Mouse (Mus musculus): Measurements from ENCODE around the gene Vasp.

DNA sequence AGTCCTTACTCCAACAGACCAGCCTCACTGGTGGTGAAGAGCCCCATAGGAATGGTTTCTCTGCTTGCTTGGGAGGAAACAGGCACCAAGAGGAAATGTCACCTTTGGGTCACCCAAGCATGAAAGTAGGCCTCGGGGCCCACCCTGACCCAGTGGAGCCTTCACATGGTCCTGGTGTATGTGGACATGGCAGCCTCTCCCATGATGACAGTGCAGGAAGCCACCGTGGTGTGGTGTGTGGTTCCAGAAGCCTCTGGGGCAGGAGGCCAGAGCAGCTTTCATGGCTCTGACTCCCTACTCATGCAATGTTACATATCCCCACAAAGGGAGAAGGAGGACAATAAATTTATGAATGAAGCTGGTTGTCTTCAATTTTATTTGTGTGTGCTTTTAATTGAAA is 24.1 kb downstream of the Vasp start:
- TF ChIP-seq POLR2A (IDR thresholded peaks at IDR 0.05; ENCODE audit: borderline replicate concordance, extremely low read depth, low read depth, low read length), result no peak
- no peak for TF ChIP-seq CTCF (IDR thresholded peaks at IDR 0.05; ENCODE audit: insufficient read depth, low read length)
